Mouse (Mus musculus): Measurements from ENCODE around the gene Btbd7. TPM values are rescaled to one million over a fixed set of nuclear protein-coding genes. Genes with fewer than 3 reads are reported as not detected.

The Btbd7 gene
- total RNA-seq (2021): 10 to 100 TPM; 17.9 TPM
- long read RNA-seq, experiment 1, partial matches to known transcripts: 3 of 4 reads
- long read RNA-seq, experiment 1, other reads (novel, unspliced or antisense): 1 of 4 reads
- long read RNA-seq, experiment 2, full-length matches to known transcripts: 3 of 7 reads
- long read RNA-seq, experiment 2, partial matches to known transcripts: 3 of 7 reads
- long read RNA-seq, experiment 2, other reads (novel, unspliced or antisense): 1 of 7 reads

DNA sequence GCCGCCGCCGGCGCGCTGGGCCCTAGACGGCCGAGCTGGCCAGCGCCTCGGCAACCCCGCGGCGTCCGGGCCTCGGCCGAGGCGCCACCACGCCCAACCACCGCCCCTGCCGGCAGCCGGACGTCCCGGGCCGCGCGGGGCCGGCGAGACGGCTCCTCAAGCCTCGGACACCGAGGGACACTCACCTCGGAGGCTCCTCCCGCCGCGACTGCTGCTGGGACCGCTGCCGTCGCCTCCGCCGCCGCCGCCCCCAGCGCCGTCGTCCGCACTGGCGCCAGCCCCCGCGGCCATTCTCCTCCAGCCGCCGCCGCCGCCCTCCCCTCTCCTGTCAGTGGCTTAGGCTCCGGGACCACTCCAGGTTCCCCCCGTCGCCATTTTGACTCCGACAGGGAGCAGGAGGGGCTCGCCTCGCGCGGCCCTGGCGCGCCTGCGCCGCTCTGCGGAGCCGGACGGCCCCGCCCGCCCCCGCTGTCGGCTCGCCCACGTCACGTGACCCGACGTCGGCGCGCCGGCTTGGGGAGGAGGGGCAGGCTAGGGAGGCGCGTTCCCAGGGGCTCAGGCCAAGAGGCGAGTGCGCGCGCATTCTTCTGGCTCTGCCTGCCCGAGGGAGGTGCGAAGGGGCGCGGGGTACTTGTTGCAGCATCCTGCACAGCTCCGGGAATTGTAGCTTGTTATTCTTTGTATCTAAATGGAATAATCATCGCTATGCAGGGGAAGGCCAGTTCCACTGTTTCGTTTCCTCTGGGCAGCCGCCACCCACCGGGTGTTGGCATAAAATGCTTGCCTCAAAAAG is at the start of gene Btbd7:
Gene Btbd7 (minus strand): TSS at position 441 of the 793 bp plus-strand sequence.
- DNase-seq (ENCODE audit: low spot score in 2 of 2): peak; percentile 95 to 96
- intact Hi-C loops (cut with DNase I): no loop called here

DNA sequence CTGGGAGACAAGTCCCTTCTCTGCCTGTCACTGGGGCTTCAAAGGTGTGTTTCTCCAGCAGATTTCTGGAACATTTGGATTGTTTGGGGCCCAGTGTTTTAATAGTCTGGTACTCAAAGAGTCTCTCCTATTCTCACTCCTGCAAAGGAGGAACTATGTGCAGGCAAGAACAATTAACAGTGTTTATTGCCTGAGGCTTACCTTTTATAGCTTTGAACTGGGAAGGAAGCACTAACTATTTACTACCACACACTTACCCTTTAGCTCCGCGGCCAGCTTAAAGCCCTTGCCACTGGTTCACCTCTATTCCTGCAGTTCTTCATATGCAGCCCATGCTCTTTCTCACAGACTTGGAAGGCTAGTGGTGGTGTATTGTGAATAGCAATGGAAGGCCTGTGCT is 37.8 kb upstream of the Btbd7 start:
- no peak for DNase-seq (ENCODE audit: low spot score in 2 of 2)
- intact Hi-C loops (cut with DNase I): no loop called here

DNA sequence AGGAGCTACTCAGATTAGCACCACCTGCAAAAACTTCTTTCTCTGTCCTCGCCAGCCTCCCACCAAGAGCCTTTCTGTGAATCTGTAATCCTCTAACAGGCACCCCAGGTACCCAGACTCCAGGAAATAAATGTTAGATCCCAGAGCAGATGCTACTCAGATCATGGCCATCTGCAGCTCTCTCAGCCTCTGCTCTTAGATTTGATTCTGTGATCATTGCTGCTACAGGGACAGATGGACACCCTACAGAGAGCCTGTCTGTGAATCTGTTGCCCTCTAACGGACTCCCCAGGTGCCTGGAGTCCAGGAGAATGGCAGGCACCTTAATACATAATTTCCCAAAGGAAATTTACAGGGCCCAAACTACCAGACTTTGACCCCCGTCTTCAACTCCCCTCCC is 29.9 kb upstream of the Btbd7 start:
- no peak for DNase-seq (ENCODE audit: low spot score in 2 of 2)
- intact Hi-C loops (cut with DNase I): no loop called here

DNA sequence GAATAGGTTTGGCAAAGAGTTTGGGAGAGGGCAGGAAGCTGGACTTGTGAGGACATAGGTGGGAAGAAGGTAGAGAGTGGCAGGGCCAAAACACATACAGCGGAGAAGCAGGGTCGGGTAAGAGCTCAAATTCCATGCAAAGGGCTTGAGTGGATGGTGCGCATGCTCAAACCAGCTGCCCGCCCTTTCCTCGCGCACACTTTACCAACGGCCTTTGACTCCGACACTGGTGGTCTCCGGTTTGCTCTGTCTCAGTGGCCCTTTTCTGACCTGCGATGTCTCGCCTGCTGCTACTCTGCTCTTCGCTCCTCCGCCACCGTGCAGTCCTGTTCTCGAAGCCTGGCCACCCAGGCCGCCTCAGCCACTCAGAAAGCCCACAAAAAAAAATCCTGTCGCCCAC is 20.8 kb upstream of the Btbd7 start, which contains the start of gene Cox8c:
Gene Cox8c (plus strand): TSS at position 226 of the 400 bp plus-strand sequence.
- intact Hi-C loops (cut with DNase I): no loop called here
- DNase-seq (ENCODE audit: low spot score in 2 of 2): no peak

DNA sequence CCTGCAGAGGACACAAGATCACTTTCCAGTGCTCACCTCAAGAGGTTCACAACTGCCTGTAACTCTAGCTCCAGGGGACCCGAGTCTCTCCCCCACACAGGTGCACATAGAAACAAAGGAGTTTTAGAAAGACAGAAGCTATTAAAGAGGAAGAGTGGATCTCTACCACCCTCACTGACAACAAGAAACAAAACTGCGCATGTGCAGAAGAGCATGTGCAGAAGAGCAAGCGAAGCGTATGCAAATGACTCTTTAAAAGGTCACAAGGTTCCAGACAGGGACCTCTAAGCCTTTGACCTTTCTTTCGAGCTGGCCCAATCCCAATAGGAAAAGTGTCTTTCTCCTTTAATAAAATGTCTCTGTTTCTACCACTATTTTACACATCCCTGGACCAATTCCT is 10.3 kb upstream of the Btbd7 start:
- intact Hi-C loops (cut with DNase I): loop anchor here (5.0 kb wide), 1 partner anchor 59 kb away; the partner anchor contains the start of gene Unc79
- DNase-seq (ENCODE audit: low spot score in 2 of 2): no peak

DNA sequence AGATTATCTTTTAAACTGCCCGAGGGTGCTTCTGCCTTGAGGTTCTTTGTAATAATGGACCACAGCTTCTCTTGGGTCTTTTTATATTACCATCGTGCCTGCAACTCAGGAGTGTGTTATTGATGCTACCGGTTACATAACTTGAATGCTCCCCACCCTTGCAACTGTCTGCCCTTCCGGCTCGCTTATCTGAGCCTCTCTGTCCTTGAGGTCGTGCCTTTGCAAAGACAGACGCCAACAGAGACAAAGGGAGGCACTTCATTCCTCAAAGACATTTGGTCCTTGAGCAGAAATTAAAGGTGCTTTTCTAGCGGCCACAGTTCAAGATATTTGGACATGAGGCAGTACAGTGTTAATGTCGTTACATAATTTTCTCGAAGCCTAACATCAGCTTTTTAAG is 9.1 kb upstream of the Btbd7 start:
- no peak for DNase-seq (ENCODE audit: low spot score in 2 of 2)
- intact Hi-C loops (cut with DNase I): loop anchor here (5.0 kb wide), 1 partner anchor 60 kb away; the partner anchor contains the start of gene Unc79

DNA sequence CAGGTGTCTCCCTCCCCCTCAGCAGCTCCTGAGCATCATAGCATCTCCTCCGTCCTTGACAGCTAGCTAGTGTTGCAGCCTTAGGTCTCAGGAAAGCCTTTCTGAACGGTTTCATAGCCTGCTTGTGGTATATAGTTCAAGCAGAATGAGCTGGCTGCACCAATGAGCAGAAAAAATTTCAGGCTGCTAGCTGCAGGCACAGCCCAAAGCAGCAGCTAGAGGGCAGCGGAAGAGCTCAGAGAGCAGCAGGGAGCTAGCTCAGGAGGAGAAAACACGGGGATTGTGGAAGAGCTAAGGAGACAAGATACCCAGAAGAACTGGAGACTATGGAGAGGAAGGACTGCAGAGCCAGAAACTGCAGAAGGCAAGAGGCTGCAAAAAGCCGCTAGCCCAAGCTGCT is 7.5 kb upstream of the Btbd7 start:
- intact Hi-C loops (cut with DNase I): loop anchor here (2.0 to 5.0 kb wide), 2 partner anchors 62 to 179 kb away; partner anchors contain the start of gene Unc79
- peak; percentile 63 to 68 for DNase-seq (ENCODE audit: low spot score in 2 of 2)

DNA sequence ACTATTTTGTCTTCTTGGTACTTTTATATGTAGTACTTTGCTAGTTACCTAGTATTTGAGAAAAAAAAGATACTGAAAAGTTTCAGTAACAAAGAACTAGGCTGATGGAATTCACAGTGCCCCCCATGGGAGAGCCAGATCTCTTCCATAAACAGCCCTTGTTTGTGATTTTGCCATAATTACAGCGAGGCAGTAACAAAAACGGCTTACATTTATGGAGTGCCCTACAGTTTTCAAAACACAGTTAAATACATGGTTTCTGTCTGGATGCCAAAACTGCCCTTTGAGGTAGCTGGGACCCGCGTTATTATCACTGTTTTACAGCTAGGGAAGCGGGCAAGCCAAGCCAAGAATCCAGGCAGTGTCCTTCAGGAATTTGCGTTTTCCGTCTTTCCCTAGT is 630 bp upstream of the Btbd7 start:
- DNase-seq (ENCODE audit: low spot score in 2 of 2): peak; percentile 7 to 19
- intact Hi-C loops (cut with DNase I): no loop called here

DNA sequence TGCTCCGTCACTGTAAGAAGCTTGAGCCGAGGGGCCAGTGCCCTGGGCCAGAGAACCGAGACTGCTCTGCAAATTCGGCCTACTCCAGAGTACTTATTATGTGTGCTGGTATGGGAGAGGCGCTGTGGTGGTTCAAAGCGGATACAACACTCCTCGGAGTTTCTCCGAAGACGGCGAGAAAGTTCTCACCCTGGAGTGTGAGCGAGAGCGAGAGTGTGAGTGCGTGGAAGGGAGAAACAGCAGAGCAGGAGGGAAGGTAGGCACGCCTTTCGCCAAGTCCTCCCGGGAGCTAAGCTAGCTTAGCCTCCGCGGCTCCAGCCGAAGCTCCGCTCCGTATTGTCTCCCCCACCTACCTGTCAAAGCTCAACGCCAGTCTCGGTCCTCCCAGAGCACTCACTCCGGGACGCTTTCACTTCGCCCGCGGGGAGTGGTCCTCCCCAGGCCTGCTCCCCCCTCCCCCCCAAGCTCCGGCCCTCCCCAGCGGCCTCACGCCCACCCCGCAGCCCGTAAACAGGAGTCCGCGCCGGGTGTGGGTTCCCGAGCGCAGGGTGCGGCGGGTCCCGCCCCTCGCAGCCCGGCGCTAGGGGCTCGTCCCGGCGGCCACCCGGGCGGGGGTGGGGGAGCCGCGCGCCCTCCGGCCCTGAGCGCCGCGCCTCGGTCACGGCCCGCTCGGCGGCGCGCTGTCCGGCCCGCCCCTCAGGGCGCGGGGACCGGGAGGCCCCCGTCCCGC is 805 bp downstream of the Btbd7 start:
- intact Hi-C loops (cut with DNase I): no loop called here

DNA sequence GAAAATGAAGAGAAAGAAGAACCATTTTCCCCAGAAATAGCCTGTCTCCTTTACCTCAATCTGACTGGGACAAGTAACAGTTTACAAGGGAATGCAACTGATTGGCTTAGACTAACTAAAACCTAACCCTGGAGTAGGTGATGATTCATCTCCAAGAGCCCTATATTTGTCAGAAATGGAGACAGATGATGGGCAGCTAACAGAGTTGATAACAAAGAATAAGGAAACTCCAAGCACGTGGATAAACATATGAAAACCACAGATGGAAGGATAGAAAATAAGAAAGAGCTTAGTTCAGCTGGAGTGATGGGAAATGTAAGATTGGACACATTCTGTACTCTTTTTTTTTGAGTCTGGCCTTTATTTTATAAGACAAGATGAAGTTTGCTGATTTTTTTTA is 7.7 kb downstream of the Btbd7 start:
- no peak for DNase-seq (ENCODE audit: low spot score in 2 of 2)
- intact Hi-C loops (cut with DNase I): no loop called here

More for the DNA sequence above, 805 bp downstream of the Btbd7 start:
- DNase-seq (ENCODE audit: low spot score in 2 of 2): peak; percentile 38 to 44

DNA sequence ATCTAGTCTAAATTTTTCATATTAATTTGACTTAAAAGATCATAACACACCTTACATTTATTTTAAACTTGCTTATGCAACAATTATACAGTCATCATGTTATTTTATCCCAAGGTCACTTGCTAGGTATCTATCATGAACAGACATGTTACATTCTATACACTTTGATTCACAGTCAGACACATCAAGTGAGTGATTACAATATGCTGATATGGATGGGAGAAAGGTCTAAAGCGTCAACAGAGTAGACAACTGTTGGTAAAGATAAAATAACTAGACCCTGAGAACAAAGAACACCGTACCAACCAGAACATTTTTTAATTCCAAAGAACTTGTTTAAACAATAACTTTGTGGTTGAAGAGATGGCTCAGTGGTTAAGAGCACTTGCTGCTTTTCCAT is 8.5 kb downstream of the Btbd7 start:
- intact Hi-C loops (cut with DNase I): no loop called here
- no peak for DNase-seq (ENCODE audit: low spot score in 2 of 2)

DNA sequence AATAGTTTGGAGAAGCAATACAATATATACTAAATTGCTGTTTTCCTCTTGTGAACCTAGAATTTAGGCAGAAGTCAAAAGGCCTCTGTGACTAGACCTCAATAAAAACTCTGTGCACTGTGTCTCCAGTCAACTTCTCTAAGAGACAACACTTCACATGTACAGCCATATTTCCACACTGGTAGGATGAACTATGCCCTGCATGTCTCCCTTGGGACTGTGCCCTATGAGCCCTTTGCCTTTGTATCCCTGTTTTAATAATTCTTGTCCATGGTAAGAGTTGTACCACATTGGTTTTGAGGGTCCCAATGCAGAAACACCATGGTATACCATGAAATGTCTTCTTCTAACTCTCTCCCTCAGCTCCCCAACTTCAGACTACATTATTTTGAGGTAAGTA is 17.5 kb downstream of the Btbd7 start:
- intact Hi-C loops (cut with DNase I): no loop called here
- no peak for DNase-seq (ENCODE audit: low spot score in 2 of 2)

DNA sequence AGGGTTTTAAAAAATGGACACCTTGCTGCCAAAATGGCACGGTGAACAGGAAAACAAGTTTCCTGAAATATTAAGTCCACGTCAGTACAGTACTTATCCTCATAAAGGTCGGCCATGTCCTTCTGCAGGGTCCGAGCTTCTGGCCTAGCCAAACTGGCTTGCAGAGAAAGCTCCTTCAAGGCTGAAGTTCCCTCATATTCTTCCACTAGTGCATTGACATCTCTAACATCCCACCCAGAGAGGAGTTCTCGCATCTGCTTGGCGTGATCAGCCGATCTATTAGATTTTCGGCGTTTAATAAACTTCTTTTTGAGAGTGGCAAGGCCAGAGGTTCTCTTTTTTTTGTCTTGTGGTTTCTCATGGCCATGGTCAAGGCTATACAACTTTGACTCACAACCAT is 40.0 kb downstream of the Btbd7 start:
- intact Hi-C loops (cut with DNase I): no loop called here
- no peak for DNase-seq (ENCODE audit: low spot score in 2 of 2)

DNA sequence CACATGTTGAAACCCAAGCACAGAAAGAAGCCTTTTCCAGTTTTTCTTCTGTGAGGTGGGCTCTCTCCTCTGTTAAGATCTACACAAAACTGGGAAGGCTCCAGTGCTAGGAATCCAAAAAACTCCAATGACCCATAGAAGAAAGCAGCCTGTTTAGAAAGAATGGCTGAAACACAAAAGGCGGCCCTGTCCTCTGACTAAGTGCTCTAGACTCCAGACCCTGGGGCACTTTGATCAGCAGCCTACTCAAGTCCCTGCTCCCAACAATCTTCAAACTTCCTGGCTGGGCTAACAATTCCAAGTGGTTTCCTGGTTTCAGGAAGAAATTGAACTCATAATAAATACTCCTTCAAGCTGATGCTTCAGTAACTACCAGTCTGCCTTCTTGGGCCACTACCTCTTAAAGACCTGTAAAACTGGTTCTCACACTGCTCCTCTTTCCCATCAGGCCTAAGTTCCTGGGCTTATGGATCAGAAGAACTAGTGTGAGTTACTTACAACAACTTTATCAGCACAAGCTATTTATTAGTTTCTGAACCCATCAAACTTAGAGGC is 45.4 kb downstream of the Btbd7 start:
- no peak for DNase-seq (ENCODE audit: low spot score in 2 of 2)
- intact Hi-C loops (cut with DNase I): no loop called here

DNA sequence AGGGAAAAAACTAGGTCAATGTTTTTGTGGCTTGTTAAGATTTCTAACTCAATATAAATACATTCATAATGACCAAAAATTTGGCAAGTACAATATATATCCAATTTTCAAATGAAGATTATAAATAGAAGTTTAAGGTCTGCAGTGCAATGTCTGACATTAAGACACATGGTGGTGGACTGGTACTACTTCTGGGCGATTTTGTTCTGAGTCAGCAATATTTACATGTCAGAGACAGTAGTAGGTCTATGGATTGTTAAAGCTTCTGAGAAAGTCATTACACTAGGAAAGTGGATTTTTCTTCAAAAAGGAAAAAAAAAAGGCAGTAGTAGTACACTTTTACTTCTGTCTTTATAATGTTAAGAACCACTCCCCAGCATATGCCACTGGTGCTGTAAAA is 46.4 kb downstream of the Btbd7 start:
- no peak for DNase-seq (ENCODE audit: low spot score in 2 of 2)
- intact Hi-C loops (cut with DNase I): no loop called here

DNA sequence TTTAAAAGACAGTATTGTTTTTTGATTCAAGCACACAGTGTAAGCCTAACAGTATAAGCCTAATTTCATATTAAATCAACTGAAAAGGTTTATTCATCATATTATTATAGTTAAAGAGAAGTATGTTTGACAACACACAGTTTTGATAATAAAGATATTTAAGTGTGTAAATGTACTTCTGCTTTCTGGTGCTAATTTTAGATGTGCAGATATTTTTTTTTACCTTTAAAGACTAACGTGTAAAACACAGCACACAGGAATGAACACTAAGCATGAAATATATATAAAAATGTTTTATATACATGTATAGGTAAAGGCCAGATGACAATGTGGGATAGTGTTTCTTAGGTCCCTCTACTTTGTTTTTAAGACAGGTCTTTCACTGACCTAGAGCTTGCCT is 51.2 kb downstream of the Btbd7 start:
- intact Hi-C loops (cut with DNase I): no loop called here
- DNase-seq (ENCODE audit: low spot score in 2 of 2): no peak

DNA sequence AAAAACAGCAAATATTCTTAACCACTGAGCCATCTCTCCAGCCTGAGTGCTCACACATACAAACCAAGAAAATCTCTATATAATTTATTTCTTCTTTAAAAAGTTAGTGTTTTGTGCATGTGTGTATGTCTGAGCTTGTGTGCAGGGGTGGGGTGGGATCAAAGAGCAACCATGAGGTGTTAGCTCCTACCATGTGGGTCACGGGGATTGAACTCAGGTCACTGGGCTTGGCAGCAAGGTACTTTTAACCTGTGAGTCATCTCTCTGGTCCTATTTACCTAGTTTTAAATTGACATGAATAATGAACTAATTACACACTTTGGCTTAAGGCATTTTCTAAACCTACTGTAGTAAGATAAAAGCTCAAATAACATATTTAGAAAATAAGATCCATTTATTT is 51.9 kb downstream of the Btbd7 start:
- intact Hi-C loops (cut with DNase I): no loop called here
- no peak for DNase-seq (ENCODE audit: low spot score in 2 of 2)

DNA sequence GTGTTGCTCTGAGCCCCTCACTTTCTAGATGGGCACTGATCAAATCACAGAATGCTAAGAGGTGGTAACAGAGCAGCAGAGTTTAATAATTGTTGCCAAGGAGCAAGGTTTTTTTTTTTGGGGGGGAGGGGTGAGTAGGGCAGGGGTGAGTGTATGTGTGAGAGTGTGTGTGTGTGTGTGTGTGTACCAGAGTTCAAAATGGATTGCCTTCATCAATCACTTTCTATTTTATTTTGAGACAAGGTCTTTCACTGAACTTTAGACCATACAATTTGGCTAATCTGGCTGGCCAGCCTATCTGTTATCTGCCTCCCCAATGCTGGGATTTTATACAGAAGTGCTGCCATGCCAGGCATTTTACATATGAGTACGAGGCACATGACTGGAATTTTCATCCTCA is 63.4 kb downstream of the Btbd7 start:
- no peak for DNase-seq (ENCODE audit: low spot score in 2 of 2)
- intact Hi-C loops (cut with DNase I): no loop called here

DNA sequence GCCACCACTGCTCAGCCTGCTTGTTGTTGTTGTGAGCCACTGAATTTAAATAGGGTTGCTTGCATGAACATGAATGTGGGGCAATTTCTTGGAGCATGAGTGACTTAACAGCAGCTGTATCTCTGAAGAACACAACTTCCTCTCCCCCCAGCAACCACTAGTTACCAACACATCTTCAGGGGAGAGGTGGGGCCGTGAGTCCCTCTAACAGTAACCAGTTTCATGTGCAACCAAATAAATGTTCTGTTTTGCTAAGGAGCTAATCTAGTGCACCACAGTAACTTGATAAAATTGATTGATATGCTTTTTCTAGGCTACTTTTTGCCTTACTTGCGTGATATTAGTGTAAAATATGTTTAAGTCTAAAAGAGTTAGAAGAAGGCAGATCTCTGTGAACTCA is 78.7 kb downstream of the Btbd7 start:
- intact Hi-C loops (cut with DNase I): no loop called here
- DNase-seq (ENCODE audit: low spot score in 2 of 2): no peak

DNA sequence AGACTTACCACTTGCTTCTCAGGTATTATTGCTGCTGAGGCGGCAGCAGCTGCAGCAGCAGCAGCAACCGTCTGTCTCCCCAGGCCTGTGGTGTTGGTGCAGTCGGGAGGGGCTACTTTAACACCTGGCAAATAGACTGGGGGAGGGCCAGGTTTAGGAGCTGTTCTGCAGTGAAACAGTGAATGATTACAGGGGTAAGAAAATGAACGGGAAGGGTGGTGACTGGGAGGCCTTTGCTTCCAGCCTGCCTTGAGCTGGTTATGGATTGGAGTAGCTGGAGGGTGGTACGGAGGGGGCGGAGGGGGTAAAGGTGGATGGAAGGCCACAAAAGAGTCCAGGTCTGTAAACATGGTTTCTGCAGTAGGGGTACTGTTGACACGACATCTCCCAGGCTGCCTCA is 90.3 kb downstream of the Btbd7 start:
- intact Hi-C loops (cut with DNase I): loop anchor here (10.0 kb wide), 1 partner anchor 277 kb away; no protein-coding TSS in a partner anchor
- DNase-seq (ENCODE audit: low spot score in 2 of 2): no peak
